Mouse (Mus musculus) intestine, postnatal 0 days (tissue): ENCODE measurements at regions not wholly inside any gene's neighbourhood (a gene's known extent, or its start where the extent isn't known, plus 50 kb on each side); places are given as distances from the start of the nearest gene placed in this dataset.

Source experiments
- ATAC-seq: fragments of 200-750 bp; cut with Nextera tagmentation; 2 replicates; pipeline ENCODE4 v1.8.0; 2017; ENCODE audit warnings: mild to moderate bottlenecking, moderate TSS enrichment, moderate library complexity
- H3K27ac ChIP-seq: fragments of 300-500 bp; sonication (generic); 2 replicates; pipeline ENCODE4 v1.5.1; 2014; ENCODE audit warnings: mild to moderate bottlenecking, low read depth, low read length, moderate library complexity
- H3K27me3 ChIP-seq: fragments of 300-500 bp; sonication (generic); replicated peaks from 2 replicates; pipeline ENCODE4 v1.6.1; 2014; ENCODE audit warnings: low read length, mixed read lengths; ENCODE audit not compliant: control insufficient read depth, insufficient read depth
- H3K36me3 ChIP-seq: fragments of 300-500 bp; sonication (generic); 2 replicates; pipeline ENCODE4 v1.6.1; 2014; ENCODE audit warnings: mild to moderate bottlenecking, moderate library complexity; ENCODE audit not compliant: control insufficient read depth, insufficient read depth
- H3K4me1 ChIP-seq: fragments of 300-500 bp; sonication (generic); replicated peaks from 2 replicates; pipeline ENCODE4 v1.6.1; 2014; ENCODE audit warnings: antibody characterized with exemption, low read length, mixed read lengths; ENCODE audit not compliant: control insufficient read depth, insufficient read depth
- H3K4me2 ChIP-seq: fragments of 300-500 bp; sonication (generic); replicated peaks from 2 replicates; pipeline ENCODE4 v1.6.1; 2014; ENCODE audit warnings: low read depth, mild to moderate bottlenecking, moderate library complexity
- H3K4me3 ChIP-seq: fragments of 300-500 bp; sonication (generic); 2 replicates; pipeline ENCODE4 v1.5.1; 2014; ENCODE audit warnings: low read depth, low read length
- H3K9ac ChIP-seq: fragments of 300-500 bp; sonication (generic); 2 replicates; pipeline ENCODE4 v1.6.1; 2014; ENCODE audit warnings: mild to moderate bottlenecking, low read depth, low read length
- H3K9me3 ChIP-seq: fragments of 300-500 bp; sonication (generic); 2 replicates; pipeline ENCODE4 v1.6.1; 2016; ENCODE audit warnings: mixed run types; ENCODE audit not compliant: control insufficient read depth
- CTCF ChIP-seq: sonication (generic); IDR thresholded peaks from 2 replicates; pipeline ENCODE4 v1.5.1; 2016; ENCODE audit warnings: low read depth, mild to moderate bottlenecking, control low read depth, antibody characterized with exemption, moderate library complexity
- WGBS: fragments of 180-500 bp; shearing (Covaris S2); extraction: QIAGEN DNeasy Blood & Tissue Kit; methylation state at CpG from one replicate; pipeline ENCODE4 v1.1.7; 2014; 5-methylcytosine and 5-hydroxymethylcytosine counted together

DNA sequence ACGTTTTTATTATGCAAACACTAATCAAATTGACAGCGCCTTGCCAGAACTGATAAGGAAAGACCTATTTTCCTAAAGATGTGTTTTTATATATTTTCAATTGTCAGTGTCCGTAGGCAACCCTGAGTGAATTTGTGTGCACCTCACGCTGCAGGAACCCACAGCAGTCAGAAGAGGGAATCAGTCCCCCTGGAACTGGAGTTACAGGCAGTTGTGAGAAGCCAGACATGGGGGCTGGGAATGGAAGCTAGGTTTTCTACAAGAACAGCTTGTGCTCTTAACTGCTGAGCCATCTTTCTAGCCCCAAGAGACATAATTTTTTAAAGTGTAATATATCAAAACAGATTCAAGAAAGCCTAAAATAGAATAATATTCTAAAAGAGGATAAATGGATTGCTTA lies 134.0 kb upstream of the Phactr1 start:
- ATAC-seq, result no peak
- TF ChIP-seq CTCF, result no peak
- no peak overlapping the region for H3K27ac ChIP-seq
- H3K9me3 ChIP-seq, result no peaks in the 10 kb centered on the region
- no peak overlapping the region for H3K9ac ChIP-seq
- H3K4me1 ChIP-seq, result no peaks in the 10 kb centered on the region
- no peaks in the 10 kb centered on the region for H3K36me3 ChIP-seq
- 52% methylated on average over 4 of the region's 4 CpGs for WGBS
- H3K4me3 ChIP-seq, result no peak overlapping the region
- no peak overlapping the region for H3K4me2 ChIP-seq
- no peaks in the 10 kb centered on the region for H3K27me3 ChIP-seq

DNA sequence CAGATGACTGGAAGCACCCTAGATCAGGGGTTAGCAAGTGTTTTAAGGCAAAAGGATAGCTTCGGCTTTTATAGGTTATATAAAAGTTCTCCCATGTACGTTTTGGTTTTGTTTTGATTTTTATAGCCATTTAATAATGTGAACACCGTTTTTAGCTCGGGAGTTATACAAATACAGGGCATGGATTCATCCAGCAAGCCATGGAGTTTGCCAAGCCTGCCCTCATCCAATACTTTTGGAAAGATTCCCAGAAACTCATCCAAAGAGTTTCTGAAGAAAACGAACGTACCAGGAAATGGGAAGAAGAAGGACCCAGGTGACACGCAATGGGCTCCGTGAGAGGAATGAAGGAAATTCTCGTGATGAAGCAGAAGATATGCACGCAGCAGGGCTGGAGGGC lies 133.6 kb upstream of the Phactr1 start:
- Histone ChIP-seq H3K4me1 (no peaks in the 10 kb centered on the region), H3K4me3 (no peak overlapping the region), H3K9me3 (no peaks in the 10 kb centered on the region), H3K9ac (no peak overlapping the region), H3K36me3 (no peaks in the 10 kb centered on the region), H3K27ac (no peak overlapping the region), H3K27me3 (no peaks in the 10 kb centered on the region), H3K4me2 (no peak overlapping the region)
- TF ChIP-seq CTCF, result no peak
- 78% methylated on average over 10 of the region's 10 CpGs for WGBS
- ATAC-seq, result no peak

DNA sequence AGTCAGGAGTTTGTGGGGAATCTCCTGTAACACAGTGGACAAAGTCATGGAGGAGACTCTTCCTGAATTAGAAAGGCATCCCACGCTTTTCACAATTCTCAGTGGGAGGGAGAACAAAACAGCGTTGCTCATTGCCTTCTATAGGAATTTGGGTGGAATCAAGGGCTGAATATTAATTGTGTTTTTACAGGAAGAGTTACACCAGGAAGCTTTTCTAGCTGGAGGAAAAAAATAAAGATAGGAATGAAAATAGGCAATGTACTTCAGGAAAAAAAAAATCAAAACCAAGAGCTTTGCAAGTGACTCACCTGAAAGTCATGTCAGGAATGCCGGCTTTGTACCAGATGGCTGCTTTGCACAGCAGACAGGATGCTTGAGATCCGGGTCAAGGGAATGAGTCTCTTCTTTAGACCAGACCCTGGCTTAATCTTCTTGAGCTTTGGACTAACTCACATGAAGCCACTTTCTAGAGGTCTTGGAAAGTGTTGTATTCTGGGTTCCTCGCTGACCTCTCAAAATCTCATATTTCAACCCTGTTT lies 131.3 kb upstream of the Phactr1 start:
- Histone ChIP-seq H3K9ac (no peak overlapping the region), H3K4me3 (no peak overlapping the region), H3K4me1 (no peaks in the 10 kb centered on the region), H3K27ac (no peak overlapping the region), H3K36me3 (no peaks in the 10 kb centered on the region), H3K4me2 (no peak overlapping the region), H3K9me3 (no peaks in the 10 kb centered on the region), H3K27me3 (no peaks in the 10 kb centered on the region)
- WGBS, result 66% methylated on average over 5 of the region's 5 CpGs
- TF ChIP-seq CTCF, result no peak
- ATAC-seq, result no peak

DNA sequence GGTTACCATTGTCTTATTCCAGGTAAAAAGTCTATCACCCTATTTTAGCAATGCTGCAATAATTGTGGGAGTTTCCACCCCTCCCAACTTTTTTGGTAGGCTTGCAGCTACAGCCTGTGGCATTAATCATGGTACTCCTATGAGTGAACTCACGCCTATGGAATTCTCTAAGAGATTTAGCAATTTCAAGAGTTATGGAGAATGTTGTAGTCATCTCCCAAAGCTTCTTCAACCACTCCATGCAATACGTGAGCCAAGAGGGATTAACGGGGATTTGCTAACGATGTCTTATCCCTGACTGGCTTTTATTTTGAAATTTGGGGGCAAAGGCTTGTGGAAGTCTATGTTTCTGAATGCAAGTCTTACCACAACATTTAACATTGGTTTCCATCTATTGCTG lies 125.5 kb upstream of the Phactr1 start:
- Histone ChIP-seq H3K9ac (no peak overlapping the region), H3K27me3 (no peaks in the 10 kb centered on the region), H3K9me3 (no peaks in the 10 kb centered on the region), H3K4me3 (no peak overlapping the region), H3K4me2 (no peak overlapping the region), H3K4me1 (no peaks in the 10 kb centered on the region), H3K27ac (no peak overlapping the region), H3K36me3 (no peaks in the 10 kb centered on the region)
- WGBS, result 83% methylated on average over 4 of the region's 4 CpGs
- TF ChIP-seq CTCF, result no peak
- no peak for ATAC-seq

DNA sequence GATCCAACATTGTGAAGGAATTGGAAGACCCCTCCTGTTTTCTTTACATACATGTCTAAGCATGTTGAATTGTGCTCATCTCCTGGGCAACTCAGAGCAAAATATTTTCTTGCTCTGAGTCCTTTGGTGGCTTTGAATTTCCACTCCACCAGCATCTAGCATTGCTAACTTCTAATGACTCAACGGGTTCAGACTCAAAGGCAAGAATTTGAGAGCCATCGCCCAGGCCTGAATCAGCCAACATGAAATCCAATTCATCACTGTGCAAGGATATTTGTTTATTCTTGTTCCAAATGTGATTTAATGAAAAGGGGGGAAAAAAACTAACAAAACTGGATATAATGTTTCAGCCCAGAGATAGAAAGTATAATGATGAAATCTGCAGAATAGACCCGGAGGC lies 121.9 kb upstream of the Phactr1 start:
- Histone ChIP-seq H3K27me3 (no peaks in the 10 kb centered on the region), H3K9me3 (no peaks in the 10 kb centered on the region), H3K9ac (no peak overlapping the region), H3K36me3 (no peaks in the 10 kb centered on the region), H3K4me1 (no peaks in the 10 kb centered on the region), H3K27ac (no peak overlapping the region), H3K4me2 (no peak overlapping the region), H3K4me3 (no peak overlapping the region)
- no peak for TF ChIP-seq CTCF
- 92% methylated on average over 3 of the region's 3 CpGs for WGBS
- no peak for ATAC-seq

DNA sequence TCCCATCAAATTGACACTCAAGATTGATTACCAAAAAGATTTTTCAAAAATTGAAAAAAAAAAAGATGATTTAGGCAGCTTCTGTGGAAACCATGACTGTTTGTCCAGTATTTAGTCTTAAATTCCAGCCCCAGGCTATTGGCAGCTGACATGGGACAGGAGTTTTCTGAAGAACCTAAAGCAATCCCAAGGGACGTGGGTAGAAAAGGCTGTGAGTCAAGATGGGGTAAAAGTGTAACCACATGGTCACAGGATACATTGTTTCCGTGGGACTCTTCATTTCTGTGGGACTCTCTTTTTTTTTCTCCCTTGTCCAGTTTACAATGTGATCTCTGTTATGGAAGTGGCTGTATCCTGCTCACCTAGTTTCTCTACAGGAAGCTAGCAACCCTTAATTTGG lies 119.0 kb upstream of the Phactr1 start:
- 69% methylated on average over 2 of the region's 2 CpGs for WGBS
- no peak overlapping the region for H3K4me2 ChIP-seq
- H3K27me3 ChIP-seq, result no peaks in the 10 kb centered on the region
- no peak overlapping the region for H3K27ac ChIP-seq
- H3K4me3 ChIP-seq, result no peak overlapping the region
- H3K36me3 ChIP-seq, result no peaks in the 10 kb centered on the region
- no peaks in the 10 kb centered on the region for H3K4me1 ChIP-seq
- ATAC-seq, result no peak
- H3K9me3 ChIP-seq, result no peaks in the 10 kb centered on the region
- H3K9ac ChIP-seq, result no peak overlapping the region
- TF ChIP-seq CTCF, result no peak
